Mouse (Mus musculus) megakaryocyte, embryonic 14.5 days (primary cell): ENCODE measurements around the gene Rfx4.

Source experiments
- FLI1 ChIP-seq: IDR thresholded peaks from 2 replicates; pipeline ENCODE4 v1.6.1; 2012; ENCODE audit warnings: low read length, inconsistent platforms, mixed read lengths
- GATA1 ChIP-seq: IDR thresholded peaks from 3 replicates; pipeline ENCODE4 v1.6.1; 2012; ENCODE audit warnings: mixed read lengths, low read length, inconsistent platforms, borderline replicate concordance

GRCm38 (mm10) chr10:84829009-84829408, 73.1 kb downstream of the Rfx4 start:
- TF ChIP-seq GATA1 (no peak), FLI1 (no peak)
